Mouse (Mus musculus): Measurements from ENCODE around the gene Ash1l. TPM values are rescaled to one million over a fixed set of nuclear protein-coding genes. Genes with fewer than 3 reads are reported as not detected.

Ash1l gene
- total RNA-seq, 1 experiment = 11.2 TPM

DNA sequence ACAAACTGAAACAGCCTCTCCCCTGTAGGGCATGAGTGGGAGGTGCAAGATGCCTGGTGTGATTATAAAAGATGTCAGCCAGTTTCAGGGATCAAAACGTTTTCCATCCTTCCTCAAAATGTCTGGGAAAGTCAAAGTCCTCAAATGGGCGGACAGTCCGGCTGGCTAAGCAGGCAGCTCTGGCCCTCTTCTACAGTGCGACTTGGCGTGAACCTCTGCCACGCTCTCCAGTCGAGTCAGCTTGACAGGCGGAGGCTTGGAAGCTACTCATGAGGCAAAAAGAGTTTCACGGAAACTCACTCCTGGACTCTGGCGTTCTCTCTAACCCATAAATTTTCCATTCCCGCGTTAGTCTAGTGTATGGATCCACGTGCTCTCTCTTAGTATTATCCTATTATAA lies 31.4 kb upstream of the Ash1l start:
- no peaks in the 10 kb centered on the region for H3K9me3 ChIP-seq (ENCODE audit: control insufficient read depth, insufficient read depth, low read depth, low read length)
- H3K9ac ChIP-seq (ENCODE audit: insufficient read depth, low read depth, low read length, poor library complexity, severe bottlenecking) = no peak overlapping the region
- peaks cover 23% of the 10 kb centered on the region for H3K36me3 ChIP-seq (ENCODE audit: control insufficient read depth, insufficient read depth, low read length, poor library complexity, severe bottlenecking)
- DNase-seq (ENCODE audit: low read depth, low spot score) = no peak
- no peak overlapping the region for H3K4me3 ChIP-seq (ENCODE audit: insufficient read depth in 1 of 2, low read depth in 1 of 2, low read length in 2 of 2, poor library complexity in 1 of 2, severe bottlenecking in 1 of 2)
- H3K4me1 ChIP-seq (ENCODE audit: control insufficient read depth in 2 of 2, insufficient read depth in 2 of 2, low read length in 2 of 2, poor library complexity in 1 of 2) = no peaks in the 10 kb centered on the region
- TF ChIP-seq ZC3H11A (IDR thresholded peaks at IDR 0.05; ENCODE audit: borderline replicate concordance, low read depth, low read length) (no peak), CHD2 (IDR thresholded peaks at IDR 0.05; ENCODE audit: low read depth, low read length) (no peak), MAFK (IDR thresholded peaks at IDR 0.05; ENCODE audit: insufficient read depth, low read depth, low read length) (no peak), HCFC1 (IDR thresholded peaks at IDR 0.05; ENCODE audit: borderline replicate concordance, insufficient read depth, low read length) (no peak), ZNF384 (IDR thresholded peaks at IDR 0.05; ENCODE audit: low read depth, low read length) (no peak)
- no peak overlapping the region for H3K27ac ChIP-seq (ENCODE audit: insufficient read depth, low read depth, low read length, poor library complexity, severe bottlenecking)
- in situ Hi-C loops (cut with MboI; ENCODE audit: low sequenced_read_pairs in 2 of 2, unreplicated experiment in 2 of 2) = no loop called here

DNA sequence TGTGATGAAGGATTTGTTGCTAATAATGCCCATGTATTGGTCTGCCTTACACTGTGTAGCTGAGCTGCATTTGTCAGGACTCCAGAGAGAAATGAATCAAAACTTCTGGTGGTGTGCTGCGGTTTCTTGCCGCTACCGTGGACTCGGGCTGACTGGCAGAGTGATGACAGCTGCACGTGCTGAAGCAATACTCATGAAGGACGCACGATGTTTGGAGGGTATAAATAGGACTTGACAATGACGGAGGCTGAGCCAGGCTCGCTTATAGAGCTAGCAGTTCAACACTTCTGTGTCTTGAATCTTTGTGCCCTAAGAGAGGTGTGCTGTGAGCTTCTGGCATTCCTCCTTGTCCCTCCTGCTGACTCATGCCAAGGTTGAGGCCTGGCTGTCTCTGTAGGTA lies 29.0 kb upstream of the Ash1l start:
- peaks cover 28% of the 10 kb centered on the region for H3K36me3 ChIP-seq (ENCODE audit: control insufficient read depth, insufficient read depth, low read length, poor library complexity, severe bottlenecking)
- in situ Hi-C loops (cut with MboI; ENCODE audit: low sequenced_read_pairs in 2 of 2, unreplicated experiment in 2 of 2) = no loop called here

DNA sequence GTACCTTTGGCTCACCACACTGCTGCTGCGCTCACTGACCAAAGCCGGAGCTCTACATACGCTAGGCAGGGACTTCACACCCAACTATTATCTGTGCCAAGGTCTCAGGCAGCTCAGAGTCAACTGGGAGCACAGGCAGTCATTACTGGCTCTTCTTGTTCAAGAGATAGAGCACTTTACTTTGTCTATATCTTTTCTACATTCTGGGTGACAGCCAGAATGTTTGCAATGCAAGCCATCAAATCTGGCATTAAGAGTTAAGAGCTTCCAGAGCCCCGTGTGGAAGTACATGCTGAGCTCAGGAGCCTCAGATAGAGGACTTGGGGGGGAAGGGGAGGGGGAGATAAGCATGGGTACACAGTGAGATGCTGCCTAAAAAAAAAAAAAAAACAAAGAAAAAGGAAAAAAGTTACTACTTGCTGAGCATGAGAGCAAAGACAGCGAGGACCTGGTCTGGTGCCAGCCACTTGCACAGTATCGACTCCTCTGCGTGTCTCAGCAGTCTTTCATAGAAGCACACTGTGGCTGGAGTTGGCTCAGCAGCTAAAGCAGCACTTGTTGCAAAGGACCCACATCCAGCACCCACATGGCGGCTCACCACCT lies 26.3 kb upstream of the Ash1l start:
- TF ChIP-seq CHD2 (IDR thresholded peaks at IDR 0.05; ENCODE audit: low read depth, low read length) (no peak), MAFK (IDR thresholded peaks at IDR 0.05; ENCODE audit: insufficient read depth, low read depth, low read length) (no peak), HCFC1 (IDR thresholded peaks at IDR 0.05; ENCODE audit: borderline replicate concordance, insufficient read depth, low read length) (no peak), ZNF384 (IDR thresholded peaks at IDR 0.05; ENCODE audit: low read depth, low read length) (no peak), ZC3H11A (IDR thresholded peaks at IDR 0.05; ENCODE audit: borderline replicate concordance, low read depth, low read length) (no peak)
- H3K9ac ChIP-seq (ENCODE audit: insufficient read depth, low read depth, low read length, poor library complexity, severe bottlenecking) = no peak overlapping the region
- in situ Hi-C loops (cut with MboI; ENCODE audit: low sequenced_read_pairs in 2 of 2, unreplicated experiment in 2 of 2) = no loop called here
- H3K27ac ChIP-seq (ENCODE audit: insufficient read depth, low read depth, low read length, poor library complexity, severe bottlenecking) = no peak overlapping the region
- no peaks in the 10 kb centered on the region for H3K9me3 ChIP-seq (ENCODE audit: control insufficient read depth, insufficient read depth, low read depth, low read length)
- H3K4me3 ChIP-seq (ENCODE audit: insufficient read depth in 1 of 2, low read depth in 1 of 2, low read length in 2 of 2, poor library complexity in 1 of 2, severe bottlenecking in 1 of 2) = no peak overlapping the region
- peaks cover 48% of the 10 kb centered on the region for H3K36me3 ChIP-seq (ENCODE audit: control insufficient read depth, insufficient read depth, low read length, poor library complexity, severe bottlenecking)
- H3K4me1 ChIP-seq (ENCODE audit: control insufficient read depth in 2 of 2, insufficient read depth in 2 of 2, low read length in 2 of 2, poor library complexity in 1 of 2) = no peaks in the 10 kb centered on the region
- no peak for DNase-seq (ENCODE audit: low read depth, low spot score)

More for the DNA sequence above, 29.0 kb upstream of the Ash1l start:
- TF ChIP-seq HCFC1 (IDR thresholded peaks at IDR 0.05; ENCODE audit: borderline replicate concordance, insufficient read depth, low read length) (no peak), MAFK (IDR thresholded peaks at IDR 0.05; ENCODE audit: insufficient read depth, low read depth, low read length) (no peak), ZC3H11A (IDR thresholded peaks at IDR 0.05; ENCODE audit: borderline replicate concordance, low read depth, low read length) (no peak), ZNF384 (IDR thresholded peaks at IDR 0.05; ENCODE audit: low read depth, low read length) (no peak), CHD2 (IDR thresholded peaks at IDR 0.05; ENCODE audit: low read depth, low read length) (no peak)
- H3K27ac ChIP-seq (ENCODE audit: insufficient read depth, low read depth, low read length, poor library complexity, severe bottlenecking) = no peak overlapping the region
- no peaks in the 10 kb centered on the region for H3K4me1 ChIP-seq (ENCODE audit: control insufficient read depth in 2 of 2, insufficient read depth in 2 of 2, low read length in 2 of 2, poor library complexity in 1 of 2)
- no peak overlapping the region for H3K4me3 ChIP-seq (ENCODE audit: insufficient read depth in 1 of 2, low read depth in 1 of 2, low read length in 2 of 2, poor library complexity in 1 of 2, severe bottlenecking in 1 of 2)
- no peaks in the 10 kb centered on the region for H3K9me3 ChIP-seq (ENCODE audit: control insufficient read depth, insufficient read depth, low read depth, low read length)
- no peak for DNase-seq (ENCODE audit: low read depth, low spot score)
- H3K9ac ChIP-seq (ENCODE audit: insufficient read depth, low read depth, low read length, poor library complexity, severe bottlenecking) = no peak overlapping the region

DNA sequence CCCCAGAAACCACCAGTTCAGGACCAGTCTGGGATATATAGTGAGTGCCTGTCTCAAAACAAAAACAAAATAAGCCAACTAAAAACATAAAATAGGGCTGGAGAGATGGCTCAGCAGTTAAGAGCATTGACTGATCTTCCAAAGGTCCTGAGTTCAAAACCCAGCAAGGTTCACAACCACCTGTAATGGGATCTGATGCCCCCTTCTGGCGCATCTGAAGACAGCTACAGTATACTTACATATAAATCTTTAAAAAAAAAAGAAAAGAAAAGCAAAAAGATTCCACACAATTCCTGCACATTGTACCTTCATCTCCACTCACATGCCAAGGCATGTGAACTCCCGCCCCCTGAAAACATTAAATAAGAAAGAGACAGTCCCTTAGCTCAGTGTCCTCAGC lies 24.8 kb upstream of the Ash1l start:
- H3K27ac ChIP-seq (ENCODE audit: insufficient read depth, low read depth, low read length, poor library complexity, severe bottlenecking) = no peak overlapping the region
- no peak for DNase-seq (ENCODE audit: low read depth, low spot score)
- no peaks in the 10 kb centered on the region for H3K9me3 ChIP-seq (ENCODE audit: control insufficient read depth, insufficient read depth, low read depth, low read length)
- H3K36me3 ChIP-seq (ENCODE audit: control insufficient read depth, insufficient read depth, low read length, poor library complexity, severe bottlenecking) = peaks cover 53% of the 10 kb centered on the region
- H3K4me1 ChIP-seq (ENCODE audit: control insufficient read depth in 2 of 2, insufficient read depth in 2 of 2, low read length in 2 of 2, poor library complexity in 1 of 2) = no peaks in the 10 kb centered on the region
- no peak overlapping the region for H3K9ac ChIP-seq (ENCODE audit: insufficient read depth, low read depth, low read length, poor library complexity, severe bottlenecking)
- TF ChIP-seq ZC3H11A (IDR thresholded peaks at IDR 0.05; ENCODE audit: borderline replicate concordance, low read depth, low read length) (no peak), MAFK (IDR thresholded peaks at IDR 0.05; ENCODE audit: insufficient read depth, low read depth, low read length) (no peak), CHD2 (IDR thresholded peaks at IDR 0.05; ENCODE audit: low read depth, low read length) (no peak), ZNF384 (IDR thresholded peaks at IDR 0.05; ENCODE audit: low read depth, low read length) (0 out of 2 replicates have a peak, but pooled peaks have one; percentile 26), HCFC1 (IDR thresholded peaks at IDR 0.05; ENCODE audit: borderline replicate concordance, insufficient read depth, low read length) (no peak)
- in situ Hi-C loops (cut with MboI; ENCODE audit: low sequenced_read_pairs in 2 of 2, unreplicated experiment in 2 of 2) = no loop called here
- H3K4me3 ChIP-seq (ENCODE audit: insufficient read depth in 1 of 2, low read depth in 1 of 2, low read length in 2 of 2, poor library complexity in 1 of 2, severe bottlenecking in 1 of 2) = no peak overlapping the region

Data from ES-E14 (cell line).